Mouse (Mus musculus) liver, embryonic 14.5 days (tissue): ENCODE measurements around the gene Cog1.

ENCODE experiments used
- CTCF ChIP-seq: IDR thresholded peaks from 2 replicates; pipeline ENCODE4 v1.5.1; 2016; ENCODE audit warnings: antibody characterized with exemption, low read depth, control low read depth
- EP300 ChIP-seq: IDR thresholded peaks from 2 replicates; pipeline ENCODE4 v1.6.1; 2016; ENCODE audit warnings: antibody characterized with exemption, low read depth

DNA sequence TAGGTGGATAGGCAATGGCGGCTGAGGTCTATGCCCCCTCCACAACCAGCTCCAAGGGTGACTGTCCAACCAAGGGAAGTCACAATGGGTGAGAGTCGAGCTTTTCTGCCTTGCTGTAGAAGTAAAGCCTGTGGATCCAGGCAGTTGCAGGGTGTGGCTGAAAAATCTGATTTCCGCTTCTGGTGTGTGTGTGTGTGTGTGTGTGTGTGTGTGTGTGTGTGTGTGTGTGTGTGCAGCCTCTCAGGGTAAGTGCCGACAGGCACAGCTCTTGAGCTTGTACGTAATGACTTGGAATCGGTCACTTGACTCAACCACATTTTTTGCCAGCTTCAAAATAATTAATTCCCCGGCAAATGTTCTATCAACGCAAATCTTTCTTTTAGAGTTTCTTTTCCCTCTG, 17.7 kb upstream of the Cog1 start:
- TF ChIP-seq EP300, result no peak
- TF ChIP-seq CTCF, result no peak
